Mouse (Mus musculus): Measurements from ENCODE around the gene Klk1b27.
"Not testable (repeated sequence)": the region's sequence is repeated elsewhere in the genome, so short reads cannot be mapped to it uniquely, and the experiment has no call there.

Klk1b27 gene

GRCm38 (mm10) chr7:44051990-44052389 lies at the start of gene Klk1b27:
TSS of gene Klk1b27 (plus strand) at chr7:44052290.
- DNase-seq (ENCODE audit: low spot score): not testable (repeated sequence)

GRCm38 (mm10) chr7:44004847-44005246 lies 47.2 kb upstream of the Klk1b27 start:
- no peak for DNase-seq (ENCODE audit: low spot score)

- DNase-seq (ENCODE audit: low spot score): not testable (repeated sequence)
Observed at GRCm38 (mm10) chr7:44011868-44012267, 40.2 kb upstream of the Klk1b27 start, which contains the start of gene Klk1b26. TSS of gene Klk1b26 (plus strand) at chr7:44012168.

- DNase-seq (ENCODE audit: low spot score): not testable (repeated sequence)
Observed at GRCm38 (mm10) chr7:44014666-44015065, 37.4 kb upstream of the Klk1b27 start.

- DNase-seq (ENCODE audit: low spot score): no peak
Observed at GRCm38 (mm10) chr7:44015071-44015470, 37.0 kb upstream of the Klk1b27 start.

- DNase-seq (ENCODE audit: low spot score): no peak
Observed at GRCm38 (mm10) chr7:44072117-44072516, 20.0 kb downstream of the Klk1b27 start.

- no peak for DNase-seq (ENCODE audit: low spot score)
Observed at GRCm38 (mm10) chr7:44077703-44078102, 25.6 kb downstream of the Klk1b27 start.

- DNase-seq (ENCODE audit: low spot score): no peak
Observed at GRCm38 (mm10) chr7:44096111-44096510, 44.0 kb downstream of the Klk1b27 start.

GRCm38 (mm10) chr7:44102028-44102427 lies 49.9 kb downstream of the Klk1b27 start, which contains the start of gene Klk1b21:
TSS of gene Klk1b21 (plus strand) at chr7:44102328.
- not testable (repeated sequence) for DNase-seq (ENCODE audit: low spot score)

Measured in adipocyte (in vitro differentiated cells).